Mouse (Mus musculus): ENCODE data around the gene Sez6l. TPM values are rescaled to one million over a fixed set of nuclear protein-coding genes. Genes with fewer than 3 reads are reported as not detected.
A peak's percentile ranks its signal among the peaks of the same experiment; 100 is the strongest.

The Sez6l gene
- polyA plus RNA-seq, 1 experiment from 2014 or later = 0.82 TPM

- ATAC-seq (ENCODE audit: low read depth) (no peak), DNase-seq (ENCODE audit: low spot score) (no peak)
- Histone ChIP-seq H3K9me3 (ENCODE audit: control insufficient read depth, low read length) (no peaks in the 10 kb centered on the region), H3K4me2 (ENCODE audit: low read depth, low read length) (no peak overlapping the region), H3K9ac (ENCODE audit: low read depth, low read length) (no peak overlapping the region), H3K27me3 (replicated peaks; ENCODE audit: control insufficient read depth, insufficient read depth, low read length) (no peaks in the 10 kb centered on the region), H3K4me1 (ENCODE audit: control insufficient read depth, insufficient read depth, low read length) (peaks cover 10% of the 10 kb centered on the region), H3K4me3 (ENCODE audit: low read depth, low read length) (no peak overlapping the region), H3K36me3 (ENCODE audit: control insufficient read depth, insufficient read depth, low read length) (peaks cover 6% of the 10 kb centered on the region; the same call in 1 of the 2 replicates), H3K27ac (replicated peaks; ENCODE audit: low read depth, low read length) (no peak overlapping the region)
- WGBS = 91% methylated on average over 13 of the region's 13 CpGs
These were observed 192.0 kb downstream of the Sez6l start for GRCm38 (mm10) chr5:112384805-112385472.

- WGBS = 47% methylated on average over 17 of the region's 17 CpGs
- H3K27ac ChIP-seq (replicated peaks; ENCODE audit: low read depth, low read length) = peak overlapping the region; percentile 71
These were observed 194.2 kb downstream of the Sez6l start for GRCm38 (mm10) chr5:112382641-112383330.

GRCm38 (mm10) chr5:112382042-112382441 is 194.9 kb downstream of the Sez6l start:
- H3K9me3 ChIP-seq (ENCODE audit: control insufficient read depth, low read length) = no peaks in the 10 kb centered on the region
- no peaks in the 10 kb centered on the region for H3K27me3 ChIP-seq (replicated peaks; ENCODE audit: control insufficient read depth, insufficient read depth, low read length)
- no peak overlapping the region for H3K4me2 ChIP-seq (ENCODE audit: low read depth, low read length)
- ATAC-seq (ENCODE audit: low read depth) = no peak
- peak overlapping the region; percentile 71; the same call in 1 of the 2 replicates for H3K27ac ChIP-seq (replicated peaks; ENCODE audit: low read depth, low read length)
- H3K4me1 ChIP-seq (ENCODE audit: control insufficient read depth, insufficient read depth, low read length) = peaks cover 10% of the 10 kb centered on the region
- peaks cover 14% of the 10 kb centered on the region for H3K36me3 ChIP-seq (ENCODE audit: control insufficient read depth, insufficient read depth, low read length)
- DNase-seq (ENCODE audit: low spot score) = no peak
- no peak overlapping the region for H3K4me3 ChIP-seq (ENCODE audit: low read depth, low read length)
- WGBS = 59% methylated on average over 9 of the region's 9 CpGs
- H3K9ac ChIP-seq (ENCODE audit: low read depth, low read length) = no peak overlapping the region

More at GRCm38 (mm10) chr5:112382641-112383330, 194.2 kb downstream of the Sez6l start:
- H3K4me2 ChIP-seq (ENCODE audit: low read depth, low read length) = no peak overlapping the region
- no peak overlapping the region for H3K4me3 ChIP-seq (ENCODE audit: low read depth, low read length)
- peak; percentile 66 for ATAC-seq (ENCODE audit: low read depth)
- H3K9ac ChIP-seq (ENCODE audit: low read depth, low read length) = peak overlapping the region; percentile 45; the same call in 1 of the 2 replicates
- H3K4me1 ChIP-seq (ENCODE audit: control insufficient read depth, insufficient read depth, low read length) = peaks cover 10% of the 10 kb centered on the region
- no peaks in the 10 kb centered on the region for H3K9me3 ChIP-seq (ENCODE audit: control insufficient read depth, low read length)
- peaks cover 14% of the 10 kb centered on the region for H3K36me3 ChIP-seq (ENCODE audit: control insufficient read depth, insufficient read depth, low read length)
- no peaks in the 10 kb centered on the region for H3K27me3 ChIP-seq (replicated peaks; ENCODE audit: control insufficient read depth, insufficient read depth, low read length)
- DNase-seq (ENCODE audit: low spot score) = peak; percentile 65

- peaks cover 10% of the 10 kb centered on the region for H3K4me1 ChIP-seq (ENCODE audit: control insufficient read depth, insufficient read depth, low read length)
- H3K27me3 ChIP-seq (replicated peaks; ENCODE audit: control insufficient read depth, insufficient read depth, low read length) = no peaks in the 10 kb centered on the region
- ATAC-seq (ENCODE audit: low read depth) (no peak), DNase-seq (ENCODE audit: low spot score) (no peak)
- no peak overlapping the region for H3K27ac ChIP-seq (replicated peaks; ENCODE audit: low read depth, low read length)
- no peak overlapping the region for H3K4me3 ChIP-seq (ENCODE audit: low read depth, low read length)
- no peak overlapping the region for H3K9ac ChIP-seq (ENCODE audit: low read depth, low read length)
- no peaks in the 10 kb centered on the region for H3K9me3 ChIP-seq (ENCODE audit: control insufficient read depth, low read length)
- WGBS = 93% methylated on average over 9 of the region's 11 CpGs
- H3K36me3 ChIP-seq (ENCODE audit: control insufficient read depth, insufficient read depth, low read length) = peaks cover 17% of the 10 kb centered on the region
- no peak overlapping the region for H3K4me2 ChIP-seq (ENCODE audit: low read depth, low read length)
These were observed 195.8 kb downstream of the Sez6l start for GRCm38 (mm10) chr5:112381154-112381553.

GRCm38 (mm10) chr5:112378716-112379115 is 198.3 kb downstream of the Sez6l start:
- Histone ChIP-seq H3K4me2 (ENCODE audit: low read depth, low read length) (no peak overlapping the region), H3K27me3 (replicated peaks; ENCODE audit: control insufficient read depth, insufficient read depth, low read length) (no peaks in the 10 kb centered on the region), H3K27ac (replicated peaks; ENCODE audit: low read depth, low read length) (no peak overlapping the region), H3K36me3 (ENCODE audit: control insufficient read depth, insufficient read depth, low read length) (peaks cover 26% of the 10 kb centered on the region), H3K4me3 (ENCODE audit: low read depth, low read length) (no peak overlapping the region), H3K9ac (ENCODE audit: low read depth, low read length) (no peak overlapping the region), H3K4me1 (ENCODE audit: control insufficient read depth, insufficient read depth, low read length) (peaks cover 10% of the 10 kb centered on the region), H3K9me3 (ENCODE audit: control insufficient read depth, low read length) (no peaks in the 10 kb centered on the region)
- DNase-seq (ENCODE audit: low spot score) (no peak), ATAC-seq (ENCODE audit: low read depth) (no peak)
- WGBS = 73% methylated on average over 6 of the region's 6 CpGs

GRCm38 (mm10) chr5:112377380-112377779 is 199.6 kb downstream of the Sez6l start:
- no peak overlapping the region for H3K4me2 ChIP-seq (ENCODE audit: low read depth, low read length)
- DNase-seq (ENCODE audit: low spot score) (no peak), ATAC-seq (ENCODE audit: low read depth) (no peak)
- no peak overlapping the region for H3K4me3 ChIP-seq (ENCODE audit: low read depth, low read length)
- no peak overlapping the region for H3K9ac ChIP-seq (ENCODE audit: low read depth, low read length)
- peaks cover 39% of the 10 kb centered on the region for H3K36me3 ChIP-seq (ENCODE audit: control insufficient read depth, insufficient read depth, low read length)
- peaks cover 2% of the 10 kb centered on the region; the same call in 1 of the 2 replicates for H3K4me1 ChIP-seq (ENCODE audit: control insufficient read depth, insufficient read depth, low read length)
- no peak overlapping the region for H3K27ac ChIP-seq (replicated peaks; ENCODE audit: low read depth, low read length)
- WGBS = 89% methylated on average over 1 of the region's 1 CpGs
- H3K9me3 ChIP-seq (ENCODE audit: control insufficient read depth, low read length) = no peaks in the 10 kb centered on the region
- no peaks in the 10 kb centered on the region for H3K27me3 ChIP-seq (replicated peaks; ENCODE audit: control insufficient read depth, insufficient read depth, low read length)

GRCm38 (mm10) chr5:112376111-112376510 is 200.9 kb downstream of the Sez6l start:
- no peak for ATAC-seq (ENCODE audit: low read depth)
- no peak for DNase-seq (ENCODE audit: low spot score)
- Histone ChIP-seq H3K9me3 (ENCODE audit: control insufficient read depth, low read length) (no peaks in the 10 kb centered on the region), H3K4me2 (ENCODE audit: low read depth, low read length) (no peak overlapping the region), H3K4me1 (ENCODE audit: control insufficient read depth, insufficient read depth, low read length) (no peaks in the 10 kb centered on the region), H3K4me3 (ENCODE audit: low read depth, low read length) (no peak overlapping the region), H3K27ac (replicated peaks; ENCODE audit: low read depth, low read length) (no peak overlapping the region), H3K36me3 (ENCODE audit: control insufficient read depth, insufficient read depth, low read length) (peaks cover 49% of the 10 kb centered on the region), H3K27me3 (replicated peaks; ENCODE audit: control insufficient read depth, insufficient read depth, low read length) (no peaks in the 10 kb centered on the region), H3K9ac (ENCODE audit: low read depth, low read length) (no peak overlapping the region)
- WGBS = 74% methylated on average over 3 of the region's 4 CpGs

- no peak overlapping the region for H3K4me3 ChIP-seq (ENCODE audit: low read depth, low read length)
- H3K9me3 ChIP-seq (ENCODE audit: control insufficient read depth, low read length) = no peaks in the 10 kb centered on the region
- no peak; the same call in 1 of the 2 replicates for ATAC-seq (ENCODE audit: low read depth)
- WGBS = 61% methylated on average over 7 of the region's 7 CpGs
- no peaks in the 10 kb centered on the region for H3K27me3 ChIP-seq (replicated peaks; ENCODE audit: control insufficient read depth, insufficient read depth, low read length)
- no peaks in the 10 kb centered on the region for H3K4me1 ChIP-seq (ENCODE audit: control insufficient read depth, insufficient read depth, low read length)
- peak; percentile 18 for DNase-seq (ENCODE audit: low spot score)
- H3K9ac ChIP-seq (ENCODE audit: low read depth, low read length) = no peak overlapping the region
- peaks cover 72% of the 10 kb centered on the region for H3K36me3 ChIP-seq (ENCODE audit: control insufficient read depth, insufficient read depth, low read length)
- H3K4me2 ChIP-seq (ENCODE audit: low read depth, low read length) = no peak overlapping the region
- H3K27ac ChIP-seq (replicated peaks; ENCODE audit: low read depth, low read length) = no peak overlapping the region
These were observed 205.1 kb downstream of the Sez6l start for GRCm38 (mm10) chr5:112371933-112372332.
